Mouse (Mus musculus): ENCODE data around the gene BC025920.

Gene BC025920

GRCm38 (mm10) chr10:81604019-81604967 lies 1.8 kb upstream of the BC025920 start:
- peak in 1 of 2 experiments; percentile 29 for DNase-seq

GRCm38 (mm10) chr10:81604968-81605665 lies 953 bp upstream of the BC025920 start:
- DNase-seq = peak; percentile 90 to 93

GRCm38 (mm10) chr10:81605666-81605973 lies 450 bp upstream of the BC025920 start:
- DNase-seq = no peak

GRCm38 (mm10) chr10:81608308-81608707 lies 2.2 kb downstream of the BC025920 start:
- DNase-seq = peak in 1 of 2 experiments; percentile 41

GRCm38 (mm10) chr10:81612779-81613178 lies 6.7 kb downstream of the BC025920 start:
- DNase-seq = no peak

- DNase-seq = no peak
These were observed 9.4 kb downstream of the BC025920 start for GRCm38 (mm10) chr10:81615486-81615885.

- no peak for DNase-seq
These were observed 13.9 kb downstream of the BC025920 start for GRCm38 (mm10) chr10:81619976-81620375.

GRCm38 (mm10) chr10:81620786-81621185 lies 14.7 kb downstream of the BC025920 start:
- no peak for DNase-seq

GRCm38 (mm10) chr10:81623441-81623840 lies 17.4 kb downstream of the BC025920 start:
- DNase-seq = no peak

- peak in 1 of 2 experiments; percentile 36 for DNase-seq
These were observed 20.3 kb downstream of the BC025920 start for GRCm38 (mm10) chr10:81626101-81626993.

GRCm38 (mm10) chr10:81626994-81627835 lies 21.1 kb downstream of the BC025920 start, which contains the start of gene Sirt6:
Gene Sirt6, minus strand, starts transcription at chr10:81627797.
- DNase-seq = peak; percentile 92 to 95

- peak in 1 of 2 experiments; percentile 63 for DNase-seq
These were observed 21.8 kb downstream of the BC025920 start for GRCm38 (mm10) chr10:81627836-81628220.

- DNase-seq = no peak
These were observed 22.3 kb downstream of the BC025920 start, which contains the start of gene Ankrd24 for GRCm38 (mm10) chr10:81628390-81628789. Gene Ankrd24, plus strand, starts transcription at chr10:81628540.

GRCm38 (mm10) chr10:81633253-81634099 lies 27.4 kb downstream of the BC025920 start:
- peak; percentile 77 to 87 for DNase-seq

- DNase-seq = peak in 1 of 2 experiments; percentile 3
These were observed 30.3 kb downstream of the BC025920 start for GRCm38 (mm10) chr10:81636338-81636737.

- DNase-seq = peak in 1 of 2 experiments; percentile 3
These were observed 32.0 kb downstream of the BC025920 start for GRCm38 (mm10) chr10:81638101-81638500.

- peak in 1 of 2 experiments; percentile 35 for DNase-seq
These were observed 34.8 kb downstream of the BC025920 start for GRCm38 (mm10) chr10:81640825-81641224.

GRCm38 (mm10) chr10:81641566-81641965 lies 35.5 kb downstream of the BC025920 start:
- peak; percentile 9 to 11 for DNase-seq

GRCm38 (mm10) chr10:81641978-81642647 lies 36.0 kb downstream of the BC025920 start:
- DNase-seq = peak; percentile 35 to 57
